Mouse (Mus musculus) CH12.LX (cell line): ENCODE results near the gene Lmx1a.

Source experiments
- CTCF ChIP-seq, 2 experiments: IDR thresholded peaks in 1 of 2; conservative IDR thresholded peaks in 1 of 2; 2 replicates each; pipeline ENCODE4 v1.5.1; 2011 to 2012; ENCODE audit warnings: low read depth in 2 of 2, low read length in 2 of 2, improper control_type of control experiment in 1 of 2, inconsistent platforms in 1 of 2, mild to moderate bottlenecking in 1 of 2, moderate library complexity in 1 of 2
- NRF1 ChIP-seq: IDR thresholded peaks from 2 replicates; pipeline ENCODE4 v1.6.1; 2014; ENCODE audit warnings: low read depth, mild to moderate bottlenecking, inconsistent platforms, low read length, improper control_type of control experiment, moderate library complexity
- POLR2A ChIP-seq: IDR thresholded peaks from 2 replicates; pipeline ENCODE4 v1.6.1; 2011; ENCODE audit warnings: low read depth, mild to moderate bottlenecking, improper control_type of control experiment, low read length

GRCm38 (mm10) chr1:167739286-167739685, 50.2 kb downstream of the Lmx1a start:
- no peak for TF ChIP-seq POLR2A
- TF ChIP-seq NRF1, result no peak
- no peak for TF ChIP-seq CTCF (conservative IDR thresholded peaks at IDR 0.05 in 1 of 2, IDR thresholded peaks at IDR 0.05 in 1 of 2; ENCODE audit: low read depth in 2 of 2, low read length in 2 of 2)
